Mouse (Mus musculus): ENCODE data around the gene Arsk.

Gene Arsk

DNA sequence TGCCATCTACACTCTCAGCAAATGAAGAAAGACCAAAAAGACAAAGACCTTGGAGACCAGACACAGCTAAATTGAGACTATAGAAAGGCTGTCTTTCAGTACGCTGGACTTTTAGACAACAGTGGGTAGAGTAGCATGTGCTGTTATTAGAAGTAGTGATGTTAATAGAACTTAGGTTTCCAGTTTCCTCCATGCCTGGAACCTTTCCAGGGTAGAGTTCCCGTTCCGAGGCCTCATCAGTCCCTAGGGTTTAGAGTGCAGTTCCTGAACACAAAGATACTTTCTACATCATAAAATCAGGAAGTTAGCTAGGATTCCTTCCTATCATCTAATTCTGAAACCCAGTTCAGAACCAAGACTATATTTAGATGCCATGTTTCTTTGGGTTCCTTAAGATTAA lies 73.9 kb downstream of the Arsk start:
- DNase-seq (ENCODE audit: low spot score): no peak

DNA sequence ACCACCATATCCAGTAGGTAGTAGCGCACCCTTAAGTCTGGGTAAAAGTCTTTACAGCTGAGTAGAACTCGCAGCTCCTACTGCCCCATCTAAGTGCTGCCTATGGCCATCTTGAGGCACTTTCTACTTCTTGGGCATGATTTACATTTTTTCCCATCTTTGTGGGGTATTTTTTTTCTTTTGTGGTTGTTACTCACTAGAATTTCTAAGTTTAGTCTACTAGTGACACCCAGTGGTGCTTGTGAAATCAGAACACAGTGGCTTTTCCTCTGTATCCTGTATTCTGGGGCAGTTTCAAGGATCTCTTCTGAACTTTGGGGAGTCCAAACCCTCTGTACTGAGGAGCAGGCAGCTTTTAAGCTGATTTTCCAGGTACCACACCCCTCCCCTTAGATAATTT lies 76.7 kb downstream of the Arsk start:
- no peak for DNase-seq (ENCODE audit: low spot score)

DNA sequence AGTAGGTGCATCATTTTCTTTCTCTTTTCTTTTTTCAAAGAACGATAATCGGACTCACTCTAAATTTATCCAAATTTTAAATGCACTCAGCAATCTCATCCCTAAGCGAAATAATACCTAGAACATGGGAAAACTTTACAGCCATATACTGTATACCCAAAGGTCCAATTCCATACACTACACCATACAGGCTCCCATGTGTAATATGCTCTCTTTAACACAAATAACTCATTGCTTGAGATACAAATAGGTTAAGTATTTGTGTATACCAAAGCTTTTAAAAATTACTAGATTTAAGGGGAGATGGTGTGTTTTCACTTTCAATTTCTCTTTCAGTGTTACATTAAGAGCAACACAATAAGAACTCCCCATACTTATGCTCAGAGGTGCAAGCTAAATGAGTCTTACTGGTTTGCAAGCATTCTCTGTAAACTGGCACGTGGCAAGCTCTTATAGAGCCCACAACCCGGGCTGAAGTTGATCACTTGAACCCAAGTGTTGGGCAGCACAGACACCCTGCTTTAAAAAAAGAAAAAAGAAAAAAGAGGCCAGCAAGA lies 79.5 kb downstream of the Arsk start:
- no peak for DNase-seq (ENCODE audit: low spot score)

DNA sequence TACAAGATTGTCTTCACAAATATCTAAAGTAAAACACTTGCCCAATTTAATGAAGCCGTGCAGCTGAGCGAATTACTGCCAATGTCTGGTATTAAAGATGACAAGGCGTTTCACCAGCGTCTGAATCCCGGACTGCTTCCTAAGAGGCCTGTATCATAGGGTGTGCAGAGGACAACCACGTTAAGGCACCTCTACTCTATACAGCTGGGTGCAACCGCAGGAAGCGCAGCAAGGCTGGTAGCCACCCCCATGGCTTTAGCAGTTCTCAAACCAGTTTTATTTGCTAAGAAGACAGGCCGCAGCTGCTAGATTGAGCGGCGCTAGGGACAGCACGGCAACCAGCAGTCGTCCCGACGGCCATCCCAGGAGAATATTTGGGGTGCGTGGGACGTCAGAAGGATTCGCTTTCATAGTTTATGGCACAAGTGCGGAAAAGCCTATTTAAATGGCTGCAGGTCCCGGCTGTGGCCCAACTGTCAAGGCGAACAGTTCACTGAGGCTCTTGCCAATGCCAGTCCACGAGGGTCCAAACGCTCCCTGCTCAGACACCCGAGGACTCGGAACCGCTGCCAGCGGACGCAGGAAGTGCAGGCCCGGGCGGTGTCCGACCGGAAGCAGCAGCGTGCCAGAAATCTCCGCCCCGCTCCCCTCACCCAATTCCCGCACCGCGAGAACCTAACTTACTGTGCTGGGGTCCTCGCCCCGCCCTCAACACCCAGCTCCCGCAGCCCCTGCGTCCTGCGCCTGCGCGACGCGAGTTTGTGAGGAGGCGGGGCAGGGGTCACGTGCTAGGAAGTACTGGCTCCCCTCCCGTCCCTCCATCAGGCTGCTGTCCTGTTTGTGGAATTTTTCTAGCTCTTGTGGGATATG lies 80.3 kb downstream of the Arsk start, which contains the start of gene Rfesd:
Rfesd (minus strand) TSS at position 746 of the 870 bp plus-strand sequence.
- peak; percentile 99 for DNase-seq (ENCODE audit: low spot score)

DNA sequence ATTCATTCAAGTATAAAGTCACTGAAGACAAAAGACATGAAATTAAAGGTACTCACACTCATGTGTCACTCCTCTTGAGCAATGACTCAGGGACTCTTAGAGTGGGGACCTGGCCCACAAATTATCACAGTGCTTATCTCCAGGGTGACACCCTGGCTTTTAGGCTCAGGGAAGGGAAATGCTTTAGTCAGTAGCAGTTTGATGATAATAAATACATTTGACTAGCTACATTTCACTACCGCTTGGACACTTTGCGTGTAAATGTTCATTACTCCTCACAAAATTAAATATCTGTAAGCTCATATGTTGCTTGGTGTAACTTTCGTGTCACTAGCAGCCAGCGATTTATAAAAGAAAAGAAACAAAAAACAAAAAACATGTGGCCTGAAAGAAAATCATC lies 81.0 kb downstream of the Arsk start:
- no peak for DNase-seq (ENCODE audit: low spot score)

DNA sequence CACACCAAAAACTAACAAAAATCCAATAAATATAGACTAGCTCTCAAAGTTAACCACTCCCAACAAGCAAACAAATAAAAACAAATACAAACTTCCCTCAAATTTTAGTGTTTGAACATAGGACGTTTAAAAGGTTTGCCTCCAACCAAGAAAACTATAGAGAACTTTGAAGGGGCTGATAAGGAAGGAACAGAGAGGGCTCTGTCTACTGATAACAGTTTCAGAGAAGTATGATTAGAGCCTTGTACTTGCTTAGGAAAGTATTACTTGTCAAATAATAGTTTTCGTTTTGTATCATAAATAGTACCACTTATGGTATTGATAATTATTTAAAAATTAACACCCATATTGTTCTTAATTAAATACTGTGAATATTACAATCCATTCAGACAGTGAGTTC lies 83.9 kb downstream of the Arsk start:
- no peak for DNase-seq (ENCODE audit: low spot score)

Data from testis, postnatal 10 days (tissue).